Mouse (Mus musculus): ENCODE results near the gene Gm8024. TPM values are rescaled to one million over a fixed set of nuclear protein-coding genes. Genes with fewer than 3 reads are reported as not detected.
"Not testable (repeated sequence)": the region's sequence is repeated elsewhere in the genome, so short reads cannot be mapped to it uniquely, and the experiment has no call there.

Gm8024 gene
- not detected in 2 replicates for polyA plus RNA-seq (2015; fragmentation: Nextera tagmentation; extraction: Ambion mirVana)

GRCm38 (mm10) chr14:42524182-42524581 is at the start of gene Gm8024:
Gm8024 (minus strand) TSS chr14:42524282.
- not testable (repeated sequence) for H3K27ac ChIP-seq (ENCODE audit: low read length); H3K9ac ChIP-seq (ENCODE audit: low read depth, low read length); H3K27me3 ChIP-seq (ENCODE audit: control insufficient read depth, insufficient read depth, low read depth, low read length); H3K4me3 ChIP-seq (ENCODE audit: low read depth, low read length); H3K4me1 ChIP-seq (ENCODE audit: control insufficient read depth, low read depth, low read length); H3K36me3 ChIP-seq (ENCODE audit: control insufficient read depth, insufficient read depth); H3K4me2 ChIP-seq (ENCODE audit: low read depth, low read length); ATAC-seq (ENCODE audit: low read depth); H3K9me3 ChIP-seq (replicated peaks; ENCODE audit: control insufficient read depth, low read length)
- 73% methylated on average over 1 of the region's 3 CpGs for WGBS (ENCODE audit: insufficient replicate concordance)

- not testable (repeated sequence) for H3K4me1 ChIP-seq (ENCODE audit: control insufficient read depth, low read depth, low read length); H3K36me3 ChIP-seq (ENCODE audit: control insufficient read depth, insufficient read depth); H3K4me2 ChIP-seq (ENCODE audit: low read depth, low read length); ATAC-seq (ENCODE audit: low read depth); H3K4me3 ChIP-seq (ENCODE audit: low read depth, low read length); H3K9me3 ChIP-seq (replicated peaks; ENCODE audit: control insufficient read depth, low read length); H3K9ac ChIP-seq (ENCODE audit: low read depth, low read length); H3K27ac ChIP-seq (ENCODE audit: low read length); H3K27me3 ChIP-seq (ENCODE audit: control insufficient read depth, insufficient read depth, low read depth, low read length)
- 10% methylated on average over 21 of the region's 31 CpGs for WGBS (ENCODE audit: insufficient replicate concordance)
These were observed 19.2 kb upstream of the Gm8024 start for GRCm38 (mm10) chr14:42543170-42543701.

GRCm38 (mm10) chr14:42542316-42543169 is 18.5 kb upstream of the Gm8024 start:
- H3K9me3 ChIP-seq (replicated peaks; ENCODE audit: control insufficient read depth, low read length); H3K4me3 ChIP-seq (ENCODE audit: low read depth, low read length); ATAC-seq (ENCODE audit: low read depth); H3K4me2 ChIP-seq (ENCODE audit: low read depth, low read length); H3K27me3 ChIP-seq (ENCODE audit: control insufficient read depth, insufficient read depth, low read depth, low read length); H3K4me1 ChIP-seq (ENCODE audit: control insufficient read depth, low read depth, low read length); H3K36me3 ChIP-seq (ENCODE audit: control insufficient read depth, insufficient read depth); H3K27ac ChIP-seq (ENCODE audit: low read length); H3K9ac ChIP-seq (ENCODE audit: low read depth, low read length): not testable (repeated sequence)
- WGBS (ENCODE audit: insufficient replicate concordance): 16% methylated on average over 14 of the region's 29 CpGs

GRCm38 (mm10) chr14:42502249-42502648 is 21.8 kb downstream of the Gm8024 start, which contains the start of gene Gm8020:
Gm8020 (minus strand) TSS chr14:42502349.
- WGBS (ENCODE audit: insufficient replicate concordance): 75% methylated on average over 1 of the region's 3 CpGs
- H3K4me3 ChIP-seq (ENCODE audit: low read depth, low read length); H3K9me3 ChIP-seq (replicated peaks; ENCODE audit: control insufficient read depth, low read length); H3K36me3 ChIP-seq (ENCODE audit: control insufficient read depth, insufficient read depth); H3K4me2 ChIP-seq (ENCODE audit: low read depth, low read length); ATAC-seq (ENCODE audit: low read depth); H3K4me1 ChIP-seq (ENCODE audit: control insufficient read depth, low read depth, low read length); H3K27ac ChIP-seq (ENCODE audit: low read length); H3K27me3 ChIP-seq (ENCODE audit: control insufficient read depth, insufficient read depth, low read depth, low read length); H3K9ac ChIP-seq (ENCODE audit: low read depth, low read length): not testable (repeated sequence)

Other genes with a start within 250 kb of the Gm8024 start
- not detected in 2 replicates for gene Gm9611, start 226.9 kb downstream of the Gm8024 start, polyA plus RNA-seq (2015; fragmentation: Nextera tagmentation; extraction: Ambion mirVana)
- gene Gm7995, start 214.1 kb downstream of the Gm8024 start, polyA plus RNA-seq (2015; fragmentation: Nextera tagmentation; extraction: Ambion mirVana): not detected in 2 replicates
- not detected in 2 replicates for gene Gm8005, start 84.6 kb downstream of the Gm8024 start, polyA plus RNA-seq (2015; fragmentation: Nextera tagmentation; extraction: Ambion mirVana)
- gene Gm8011, start 60.4 kb downstream of the Gm8024 start, polyA plus RNA-seq (2015; fragmentation: Nextera tagmentation; extraction: Ambion mirVana): not detected in 2 replicates
- not detected in 2 replicates for gene Gm8020, start 21.9 kb downstream of the Gm8024 start, polyA plus RNA-seq (2015; fragmentation: Nextera tagmentation; extraction: Ambion mirVana)
- gene Gm17124, start 75.6 kb upstream of the Gm8024 start, polyA plus RNA-seq (2015; fragmentation: Nextera tagmentation; extraction: Ambion mirVana): not detected in 2 replicates
- not detected in 2 replicates for gene Gm3633, start 117.6 kb upstream of the Gm8024 start, polyA plus RNA-seq (2015; fragmentation: Nextera tagmentation; extraction: Ambion mirVana)
- gene Gm10378, start 131.7 kb upstream of the Gm8024 start, polyA plus RNA-seq (2015; fragmentation: Nextera tagmentation; extraction: Ambion mirVana): not detected in 2 replicates
- not detected in 2 replicates for gene Gm3015, start 244.5 kb upstream of the Gm8024 start, polyA plus RNA-seq (2015; fragmentation: Nextera tagmentation; extraction: Ambion mirVana)

Measured in liver, embryonic 16.5 days (tissue).